Mouse (Mus musculus) liver, embryonic 14.5 days (tissue): ENCODE data around the gene Whrn.

ENCODE experiments used
- CTCF ChIP-seq: IDR thresholded peaks from 2 replicates; pipeline ENCODE4 v1.5.1; 2016; ENCODE audit warnings: antibody characterized with exemption, low read depth, control low read depth
- EP300 ChIP-seq: IDR thresholded peaks from 2 replicates; pipeline ENCODE4 v1.6.1; 2016; ENCODE audit warnings: antibody characterized with exemption, low read depth

DNA sequence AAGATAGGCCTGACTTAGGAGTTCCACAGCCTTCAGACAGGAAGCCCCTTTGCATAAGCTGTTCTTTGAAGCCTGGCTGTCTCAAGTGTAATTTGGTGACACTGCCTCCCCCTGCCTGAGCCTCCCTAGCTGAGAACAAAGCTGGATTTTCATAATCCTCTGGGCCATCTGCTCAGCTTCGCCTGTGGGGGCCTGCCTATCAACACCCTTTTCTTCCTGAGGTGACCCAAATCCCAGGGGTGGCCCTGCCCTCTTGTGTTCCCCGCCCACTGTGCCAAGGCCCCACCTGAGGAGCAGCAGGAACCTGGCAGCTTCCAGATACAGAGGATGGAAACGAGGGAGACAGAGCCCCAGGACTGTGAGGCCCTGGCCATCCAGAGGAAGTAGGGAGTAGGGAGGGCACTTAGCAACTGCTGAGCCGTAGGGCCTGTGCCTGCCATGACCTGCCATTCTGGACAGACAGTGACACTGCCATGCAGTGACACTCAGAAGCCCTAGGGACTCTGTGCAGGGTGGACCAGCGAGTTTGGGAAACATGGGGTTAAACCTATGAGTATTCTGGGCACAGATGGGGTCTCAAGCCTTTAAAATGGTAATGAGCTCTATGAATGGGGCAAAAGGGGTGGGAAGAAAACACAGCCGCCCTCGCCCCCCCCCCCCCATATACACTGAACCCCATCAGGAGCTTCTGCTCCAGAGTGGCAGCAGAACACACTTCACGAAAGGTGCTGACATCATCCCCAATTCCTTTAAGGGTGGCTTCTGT is 106.5 kb downstream of the Whrn start:
- TF ChIP-seq CTCF: no peak
- TF ChIP-seq EP300: no peak
